Mouse (Mus musculus): ENCODE measurements around the gene Arel1. TPM values are rescaled to one million over a fixed set of nuclear protein-coding genes. Genes with fewer than 3 reads are reported as not detected.

Arel1 gene
- polyA plus RNA-seq, 1 experiment from 2014 or later = 16.0 TPM

GRCm38 (mm10) chr12:84885107-84885876, 85.4 kb downstream of the Arel1 start:
- Histone ChIP-seq H3K27me3 (ENCODE audit: low read depth, poor library complexity, severe bottlenecking) (peaks cover 5% of the 10 kb centered on the region; the same call in 1 of the 2 replicates), H3K4me3 (no peak overlapping the region), H3K27ac (replicated peaks) (no peak overlapping the region), H3K4me1 (no peaks in the 10 kb centered on the region), H3K36me3 (no peaks in the 10 kb centered on the region), H3K9me3 (replicated peaks) (no peaks in the 10 kb centered on the region; the same call in 1 of the 2 replicates)
- 77% methylated on average over 11 of the region's 11 CpGs for WGBS
- DNase-seq (ENCODE audit: low spot score) = no peak

GRCm38 (mm10) chr12:84884423-84885076, 86.2 kb downstream of the Arel1 start:
- Histone ChIP-seq H3K9me3 (replicated peaks) (no peaks in the 10 kb centered on the region; the same call in 1 of the 2 replicates), H3K27me3 (ENCODE audit: low read depth, poor library complexity, severe bottlenecking) (peaks cover 5% of the 10 kb centered on the region), H3K27ac (replicated peaks) (no peak overlapping the region), H3K4me1 (no peaks in the 10 kb centered on the region), H3K36me3 (no peaks in the 10 kb centered on the region), H3K4me3 (no peak overlapping the region)
- 83% methylated on average over 7 of the region's 7 CpGs for WGBS
- no peak for DNase-seq (ENCODE audit: low spot score)

GRCm38 (mm10) chr12:84882796-84883195, 87.9 kb downstream of the Arel1 start:
- no peaks in the 10 kb centered on the region for H3K36me3 ChIP-seq

GRCm38 (mm10) chr12:84880091-84880490, 90.6 kb downstream of the Arel1 start:
- 63% methylated on average over 11 of the region's 11 CpGs for WGBS
- Histone ChIP-seq H3K4me1 (peaks cover 18% of the 10 kb centered on the region), H3K4me3 (no peak overlapping the region), H3K9me3 (replicated peaks) (no peaks in the 10 kb centered on the region; the same call in 1 of the 2 replicates), H3K27ac (replicated peaks) (no peak overlapping the region), H3K27me3 (ENCODE audit: low read depth, poor library complexity, severe bottlenecking) (peaks cover 43% of the 10 kb centered on the region), H3K36me3 (no peaks in the 10 kb centered on the region)
- DNase-seq (ENCODE audit: low spot score) = no peak

More at GRCm38 (mm10) chr12:84882796-84883195, 87.9 kb downstream of the Arel1 start:
- Histone ChIP-seq H3K9me3 (replicated peaks) (no peaks in the 10 kb centered on the region; the same call in 1 of the 2 replicates), H3K4me1 (no peaks in the 10 kb centered on the region), H3K4me3 (no peak overlapping the region), H3K27me3 (ENCODE audit: low read depth, poor library complexity, severe bottlenecking) (peaks cover 16% of the 10 kb centered on the region), H3K27ac (replicated peaks) (no peak overlapping the region)
- 85% methylated on average over 4 of the region's 4 CpGs for WGBS
- no peak for DNase-seq (ENCODE audit: low spot score)

GRCm38 (mm10) chr12:84876481-84877121, 94.1 kb downstream of the Arel1 start, which contains the start of gene Ltbp2:
Gene Ltbp2, minus strand, starts transcription at chr12:84876532.
- Histone ChIP-seq H3K27me3 (ENCODE audit: low read depth, poor library complexity, severe bottlenecking) (peaks cover 61% of the 10 kb centered on the region), H3K36me3 (no peaks in the 10 kb centered on the region), H3K4me1 (peaks cover 20% of the 10 kb centered on the region), H3K9me3 (replicated peaks) (no peaks in the 10 kb centered on the region), H3K4me3 (peak within 1 kb of the TSS; percentile 45), H3K27ac (replicated peaks) (no peak within 1 kb of the TSS)
- DNase-seq (ENCODE audit: low spot score) = peak; percentile 72
- 3% methylated on average over 34 of the region's 34 CpGs for WGBS

GRCm38 (mm10) chr12:84875761-84876480, 94.8 kb downstream of the Arel1 start:
- H3K4me3 ChIP-seq = peak overlapping the region; percentile 45

GRCm38 (mm10) chr12:84873434-84873833, 97.3 kb downstream of the Arel1 start:
- Histone ChIP-seq H3K27ac (replicated peaks) (no peak overlapping the region), H3K4me1 (peaks cover 20% of the 10 kb centered on the region), H3K4me3 (no peak overlapping the region), H3K36me3 (no peaks in the 10 kb centered on the region), H3K9me3 (replicated peaks) (no peaks in the 10 kb centered on the region), H3K27me3 (ENCODE audit: low read depth, poor library complexity, severe bottlenecking) (peaks cover 51% of the 10 kb centered on the region)
- 5% methylated on average over 3 of the region's 3 CpGs for whole genome bisulfite sequencing
- no peak for DNase-seq (ENCODE audit: low spot score)

More at GRCm38 (mm10) chr12:84875761-84876480, 94.8 kb downstream of the Arel1 start:
- H3K36me3 ChIP-seq = no peaks in the 10 kb centered on the region
- peak; percentile 42 for DNase-seq (ENCODE audit: low spot score)
- H3K4me1 ChIP-seq = peaks cover 20% of the 10 kb centered on the region
- peaks cover 57% of the 10 kb centered on the region for H3K27me3 ChIP-seq (ENCODE audit: low read depth, poor library complexity, severe bottlenecking)
- 2% methylated on average over 59 of the region's 59 CpGs for WGBS
- H3K27ac ChIP-seq (replicated peaks) = no peak overlapping the region
- no peaks in the 10 kb centered on the region for H3K9me3 ChIP-seq (replicated peaks)

GRCm38 (mm10) chr12:84872310-84872709, 98.4 kb downstream of the Arel1 start:
- WGBS = 81% methylated on average over 2 of the region's 2 CpGs
- peaks cover 40% of the 10 kb centered on the region for H3K27me3 ChIP-seq (ENCODE audit: low read depth, poor library complexity, severe bottlenecking)
- no peak for DNase-seq (ENCODE audit: low spot score)
- H3K36me3 ChIP-seq = no peaks in the 10 kb centered on the region
- peaks cover 20% of the 10 kb centered on the region for H3K4me1 ChIP-seq
- no peaks in the 10 kb centered on the region for H3K9me3 ChIP-seq (replicated peaks)
- no peak overlapping the region for H3K27ac ChIP-seq (replicated peaks)
- no peak overlapping the region for H3K4me3 ChIP-seq

Other genes with a start within 250 kb of the Arel1 start
- gene Npc2, start 197.7 kb downstream of the Arel1 start, polyA plus RNA-seq (2016; fragmentation: Nextera tagmentation; extraction: Ambion mirVana) = 82.7 and 93.0 TPM in 2 replicates
- 162 and 190 TPM in 2 replicates for gene Isca2, start 197.6 kb downstream of the Arel1 start, polyA plus RNA-seq (2016; fragmentation: Nextera tagmentation; extraction: Ambion mirVana)
- 0.11 and 0.22 TPM in 2 replicates for gene Ltbp2, start 94.4 kb downstream of the Arel1 start, polyA plus RNA-seq (2016; fragmentation: Nextera tagmentation; extraction: Ambion mirVana)
- 169 and 182 TPM in 2 replicates for gene Fcf1, start within 50 bp of the Arel1 start, polyA plus RNA-seq (2016; fragmentation: Nextera tagmentation; extraction: Ambion mirVana)
- gene Ylpm1, start 25.4 kb upstream of the Arel1 start, polyA plus RNA-seq (2016; fragmentation: Nextera tagmentation; extraction: Ambion mirVana) = 30.9 and 33.6 TPM in 2 replicates
- 2.3 and 3.5 TPM in 2 replicates for gene Prox2, start 139.9 kb upstream of the Arel1 start, polyA plus RNA-seq (2016; fragmentation: Nextera tagmentation; extraction: Ambion mirVana)
- 110 and 111 TPM in 2 replicates for gene Dlst, start 139.9 kb upstream of the Arel1 start, polyA plus RNA-seq (2016; fragmentation: Nextera tagmentation; extraction: Ambion mirVana)
- 1.7 and 2.6 TPM in 2 replicates for gene Rps6kl1, start 180.4 kb upstream of the Arel1 start, polyA plus RNA-seq (2016; fragmentation: Nextera tagmentation; extraction: Ambion mirVana)
- gene Pgf, start 206.9 kb upstream of the Arel1 start, polyA plus RNA-seq (2016; fragmentation: Nextera tagmentation; extraction: Ambion mirVana) = 2.9 and 3.9 TPM in 2 replicates
- 120 and 121 TPM in 2 replicates for gene Eif2b2, start 248.6 kb upstream of the Arel1 start, polyA plus RNA-seq (2016; fragmentation: Nextera tagmentation; extraction: Ambion mirVana)